Mouse (Mus musculus) testis, adult 2 months (tissue): ENCODE data around the gene Gm9837. TPM values are rescaled to one million over a fixed set of nuclear protein-coding genes. Genes with fewer than 3 reads are reported as not detected.
"Not testable (repeated sequence)": the region's sequence is repeated elsewhere in the genome, so short reads cannot be mapped to it uniquely, and the experiment has no call there.

Experiments used
- H3K27ac ChIP-seq: fragments of 200-500 bp; 2 replicates; pipeline ENCODE4 v1.5.1; 2012; ENCODE audit warnings: low read depth, low read length; ENCODE audit not compliant: control insufficient read depth, insufficient read depth
- H3K27me3 ChIP-seq: fragments of 200-500 bp; 2 replicates; pipeline ENCODE4 v1.6.1; 2012; ENCODE audit warnings: mild to moderate bottlenecking, low read length, moderate library complexity; ENCODE audit not compliant: control insufficient read depth, insufficient read depth
- H3K36me3 ChIP-seq: fragments of 200-500 bp; 2 replicates; pipeline ENCODE4 v1.6.1; 2012; ENCODE audit warnings: mild to moderate bottlenecking, low read length; ENCODE audit not compliant: control insufficient read depth, insufficient read depth
- H3K4me1 ChIP-seq: fragments of 200-500 bp; 2 replicates; pipeline ENCODE4 v1.6.1; 2012; ENCODE audit warnings: low read length; ENCODE audit not compliant: control insufficient read depth, insufficient read depth
- H3K4me3 ChIP-seq: fragments of 200-500 bp; 2 replicates; pipeline ENCODE4 v1.5.1; 2012; ENCODE audit warnings: low read depth, mild to moderate bottlenecking, low read length, moderate library complexity, mixed read lengths; ENCODE audit not compliant: control insufficient read depth
- CTCF ChIP-seq: fragments of 200-500 bp; IDR thresholded peaks from 2 replicates; pipeline ENCODE4 v1.5.1; 2012; ENCODE audit warnings: low read depth, mild to moderate bottlenecking, inconsistent platforms, low read length, moderate library complexity; ENCODE audit not compliant: control insufficient read depth, insufficient read depth, insufficient replicate concordance
- POLR2A ChIP-seq: fragments of 200-500 bp; IDR thresholded peaks from 2 replicates; pipeline ENCODE4 v1.6.1; 2012; ENCODE audit warnings: low read depth, mild to moderate bottlenecking, inconsistent platforms, low read length, moderate library complexity; ENCODE audit not compliant: control insufficient read depth
- polyA plus RNA-seq: library from polyadenylated mRNA; depleted of rRNA; stranded (reverse); fragments of >200 nt; gene quantifications from 2 replicates; pipeline ENCODE4 v1.2.3, GENCODE M21; 2012; rRNA removed

The Gm9837 gene
- polyA plus RNA-seq, 1 experiment = 13.4 TPM

- Histone ChIP-seq H3K4me1 (peaks cover 7% of the 10 kb centered on the region), H3K27ac (no peak overlapping the region), H3K4me3 (no peak overlapping the region), H3K36me3 (no peaks in the 10 kb centered on the region), H3K27me3 (no peaks in the 10 kb centered on the region)
- TF ChIP-seq CTCF (no peak), POLR2A (no peak)
Measured at GRCm38 (mm10) chr11:53428716-53429057, 41.6 kb downstream of the Gm9837 start.

DNA sequence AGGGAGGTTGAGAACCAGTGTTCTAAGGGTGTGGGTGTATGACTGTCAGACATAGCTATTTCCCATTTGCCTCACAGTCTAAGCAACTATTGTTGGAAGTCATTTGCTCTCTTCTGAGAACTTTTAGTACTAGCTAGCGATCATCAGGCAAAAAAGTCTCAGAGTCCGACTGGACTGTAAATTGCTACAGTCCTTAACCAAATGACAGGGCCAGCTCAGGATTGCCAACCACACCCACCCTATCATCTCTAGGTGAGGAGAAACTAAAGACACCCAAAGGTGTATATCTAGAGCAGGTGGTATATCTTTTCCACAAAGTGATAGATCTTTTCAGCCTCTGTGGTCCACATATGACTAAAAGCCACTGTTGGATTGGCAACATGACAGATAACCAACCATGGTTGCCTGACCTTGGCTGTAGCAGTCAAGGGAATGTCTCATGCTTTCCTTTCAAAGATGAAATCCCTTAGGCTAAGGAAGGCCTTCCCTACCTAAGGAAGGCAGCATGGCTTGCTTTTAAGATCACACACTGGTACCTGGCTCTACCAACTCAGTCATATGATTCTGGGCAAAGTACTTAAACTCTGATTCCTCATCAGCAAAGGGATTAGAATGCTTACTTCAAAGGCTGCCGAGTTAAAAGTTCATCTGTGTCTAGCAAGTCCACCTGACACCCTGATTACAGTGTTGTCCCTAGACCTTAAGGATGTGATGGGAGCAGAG is 42.1 kb downstream of the Gm9837 start:
- H3K27me3 ChIP-seq = no peaks in the 10 kb centered on the region
- H3K4me1 ChIP-seq = peaks cover 7% of the 10 kb centered on the region
- H3K27ac ChIP-seq = no peak overlapping the region
- H3K36me3 ChIP-seq = no peaks in the 10 kb centered on the region
- H3K4me3 ChIP-seq = no peak overlapping the region
- TF ChIP-seq CTCF (no peak), POLR2A (no peak)

GRCm38 (mm10) chr11:53426914-53427313 is 43.4 kb downstream of the Gm9837 start:
- not testable (repeated sequence) for H3K4me3 ChIP-seq, H3K36me3 ChIP-seq, H3K4me1 ChIP-seq, H3K27me3 ChIP-seq, H3K27ac ChIP-seq

GRCm38 (mm10) chr11:53425711-53426255 is 44.5 kb downstream of the Gm9837 start:
- Histone ChIP-seq H3K4me3 (no peak overlapping the region), H3K36me3 (no peaks in the 10 kb centered on the region), H3K4me1 (peaks cover 4% of the 10 kb centered on the region), H3K27ac (no peak overlapping the region), H3K27me3 (no peaks in the 10 kb centered on the region)
- TF ChIP-seq POLR2A (no peak), CTCF (no peak)

DNA sequence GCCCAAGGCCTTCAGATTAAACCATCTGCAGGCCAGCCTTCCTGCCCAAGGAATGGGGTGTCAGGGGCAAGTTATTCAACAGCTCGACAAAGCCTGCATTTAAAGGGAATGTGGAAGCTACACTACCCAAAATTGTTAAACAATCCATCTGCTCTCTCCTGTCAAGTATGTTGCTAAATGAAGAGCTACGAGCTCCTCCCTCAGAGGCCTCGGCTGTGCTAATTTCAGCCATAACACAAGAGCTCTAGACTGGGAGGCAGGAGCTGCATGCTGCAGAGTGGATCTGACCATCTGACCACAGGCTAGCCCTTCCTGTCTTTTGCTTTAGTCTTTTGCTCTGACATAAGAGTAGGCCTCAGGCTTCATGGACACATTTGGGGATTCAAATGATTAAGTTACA is 45.0 kb downstream of the Gm9837 start:
- no peak overlapping the region for H3K4me3 ChIP-seq
- TF ChIP-seq POLR2A = no peak
- TF ChIP-seq CTCF = no peak

GRCm38 (mm10) chr11:53424826-53425225 is 45.5 kb downstream of the Gm9837 start:
- H3K36me3 ChIP-seq = no peaks in the 10 kb centered on the region
- no peak for TF ChIP-seq POLR2A
- TF ChIP-seq CTCF = no peak
- H3K27ac ChIP-seq = no peak overlapping the region
- H3K4me3 ChIP-seq = no peak overlapping the region
- H3K27me3 ChIP-seq = no peaks in the 10 kb centered on the region
- peaks cover 4% of the 10 kb centered on the region for H3K4me1 ChIP-seq

More for the DNA sequence above, 45.0 kb downstream of the Gm9837 start:
- Histone ChIP-seq H3K4me1 (peaks cover 4% of the 10 kb centered on the region), H3K36me3 (no peaks in the 10 kb centered on the region), H3K27me3 (no peaks in the 10 kb centered on the region), H3K27ac (no peak overlapping the region)

DNA sequence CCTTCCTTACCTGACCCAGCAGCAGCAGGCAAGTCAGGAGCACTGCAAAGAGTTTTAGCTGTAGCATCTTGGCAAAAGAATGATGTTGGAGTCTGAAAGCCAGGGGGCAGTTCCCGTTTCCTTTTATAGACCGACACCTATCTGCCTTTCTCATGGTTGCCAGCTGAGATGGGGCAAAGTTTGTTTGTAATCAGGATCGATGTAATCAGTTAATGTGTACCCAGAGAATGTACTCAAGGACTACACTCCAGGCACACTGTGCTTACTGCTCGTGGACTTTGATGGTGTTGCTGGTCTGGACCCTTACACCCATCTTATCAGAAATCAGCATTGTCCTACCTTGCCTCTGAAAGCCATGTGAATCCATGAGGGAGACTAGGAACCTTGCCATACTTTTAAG is 47.2 kb downstream of the Gm9837 start, which contains the start of gene Leap2:
Leap2 (minus strand) TSS at position 135 of the 400 bp plus-strand sequence.
- no peaks in the 10 kb centered on the region for H3K27me3 ChIP-seq
- TF ChIP-seq POLR2A = no peak
- TF ChIP-seq CTCF = no peak
- no peaks in the 10 kb centered on the region for H3K4me1 ChIP-seq
- H3K4me3 ChIP-seq = no peak within 1 kb of the TSS
- no peak within 1 kb of the TSS for H3K27ac ChIP-seq
- no peaks in the 10 kb centered on the region for H3K36me3 ChIP-seq

Other genes starting within 250 kb of the Gm9837 start
- 36.0 and 38.9 TPM in 2 replicates for gene Hspa4, start 170.0 kb downstream of the Gm9837 start, polyA plus RNA-seq
- gene Zcchc10, start 145.8 kb downstream of the Gm9837 start, polyA plus RNA-seq = 3.5 and 4.8 TPM in 2 replicates
- gene Aff4, start 119.6 kb downstream of the Gm9837 start, polyA plus RNA-seq = 21.1 and 22.9 TPM in 2 replicates
- not detected in 2 replicates for gene Leap2, start 47.3 kb downstream of the Gm9837 start, polyA plus RNA-seq
- 955 and 969 TPM in 2 replicates for gene Uqcrq, start 39.6 kb downstream of the Gm9837 start, polyA plus RNA-seq
- 8.4 and 10.1 TPM in 2 replicates for gene Gdf9, start 39.5 kb downstream of the Gm9837 start, polyA plus RNA-seq
- gene Gm10447, start 13.4 kb downstream of the Gm9837 start, polyA plus RNA-seq = 0.05 and 0.11 TPM in 2 replicates
- 0.41 and 1.1 TPM in 2 replicates for gene Shroom1, start 13.3 kb downstream of the Gm9837 start, polyA plus RNA-seq
- gene Gm9945, start 9.7 kb upstream of the Gm9837 start, polyA plus RNA-seq = not detected in 2 replicates
- gene Sowaha, start 9.8 kb upstream of the Gm9837 start, polyA plus RNA-seq = 0.10 and 0.13 TPM in 2 replicates
- gene Sept8, start 48.8 kb upstream of the Gm9837 start, polyA plus RNA-seq = 3.0 and 3.2 TPM in 2 replicates
- gene Kif3a, start 96.9 kb upstream of the Gm9837 start, polyA plus RNA-seq = 26.2 and 31.0 TPM in 2 replicates
- not detected in 2 replicates for gene Il4, start 148.2 kb upstream of the Gm9837 start, polyA plus RNA-seq
- 0.96 and 1.1 TPM in 2 replicates for gene Il13, start 164.2 kb upstream of the Gm9837 start, polyA plus RNA-seq
- gene Rad50, start 236.8 kb upstream of the Gm9837 start, polyA plus RNA-seq = 3.0 and 3.2 TPM in 2 replicates